Mouse (Mus musculus): Measurements from ENCODE around the gene 1700088E04Rik. TPM values are rescaled to one million over a fixed set of nuclear protein-coding genes. Genes with fewer than 3 reads are reported as not detected.

Gene 1700088E04Rik
- total RNA-seq, 2 experiments from 2014 or later = 12.4 to 13.5 TPM

DNA sequence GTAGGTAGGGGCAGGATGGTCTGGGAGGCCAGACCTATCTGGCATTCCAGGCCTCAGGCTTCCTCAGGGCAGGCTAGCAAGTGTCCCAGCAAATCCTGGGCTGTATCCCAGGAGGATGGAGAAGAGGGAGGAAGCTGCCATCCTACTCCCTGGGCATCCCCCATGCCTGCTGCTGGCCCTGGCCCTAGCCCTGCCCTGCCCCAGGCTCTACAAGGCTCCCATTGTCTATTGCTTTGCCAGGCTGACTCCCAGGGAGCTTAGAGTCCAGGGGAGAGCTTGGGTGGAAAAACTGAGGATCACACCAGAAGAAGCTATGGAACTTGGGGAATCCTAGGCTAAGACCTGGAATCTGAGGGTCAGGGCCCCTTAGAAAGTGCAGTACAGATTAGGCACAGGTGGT, 39.5 kb downstream of the 1700088E04Rik start:
- no peak for DNase-seq (ENCODE audit: low spot score in 2 of 2)

GRCm38 (mm10) chr15:79100391-79100790, 40.7 kb downstream of the 1700088E04Rik start:
- no peak for DNase-seq (ENCODE audit: low spot score in 2 of 2)

- no peak for DNase-seq (ENCODE audit: low spot score in 2 of 2)
Observed at GRCm38 (mm10) chr15:79099456-79099855, 41.6 kb downstream of the 1700088E04Rik start.

DNA sequence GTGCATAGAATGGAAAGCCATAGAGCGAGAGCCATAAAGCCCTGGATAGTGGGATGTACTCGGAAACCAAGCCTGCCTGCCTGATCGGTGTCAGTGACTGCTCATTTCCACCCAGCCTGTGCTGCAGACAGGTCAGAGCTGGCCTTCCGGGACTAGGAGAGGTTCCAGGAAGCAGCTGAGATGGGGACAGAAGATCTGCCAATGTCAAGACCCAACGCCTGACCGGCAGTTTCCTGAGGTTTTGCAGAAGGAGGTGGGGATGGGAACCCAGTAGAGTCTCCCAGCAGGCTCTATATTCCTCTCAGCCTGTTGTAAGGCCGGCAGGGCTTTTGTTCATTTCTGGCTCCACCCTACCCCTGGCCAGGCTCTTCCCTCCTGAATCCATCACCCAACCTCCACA, 42.2 kb downstream of the 1700088E04Rik start:
- no peak for DNase-seq (ENCODE audit: low spot score in 2 of 2)

GRCm38 (mm10) chr15:79098220-79098619, 42.8 kb downstream of the 1700088E04Rik start:
- no peak for DNase-seq (ENCODE audit: low spot score in 2 of 2)

DNA sequence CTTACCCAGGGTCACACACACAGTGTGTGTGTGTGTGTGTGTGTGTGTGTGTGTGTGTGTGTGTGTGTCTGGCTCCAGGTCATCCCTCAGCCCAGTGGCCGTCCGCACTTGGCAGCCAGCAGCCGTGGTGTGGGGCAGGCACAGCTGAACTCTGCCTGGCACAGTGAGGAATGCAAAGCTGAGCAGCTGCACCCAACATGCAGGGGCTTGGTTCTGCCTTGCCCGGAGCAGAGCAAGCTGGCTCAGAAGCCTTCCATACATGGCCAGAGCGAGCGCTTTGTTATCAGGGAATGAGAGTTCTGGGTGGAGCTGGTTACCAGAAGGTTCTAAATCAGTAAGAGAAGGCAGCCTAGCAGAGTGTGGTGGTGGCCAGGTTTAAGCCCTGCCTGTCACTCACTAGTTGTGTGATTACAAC, 43.4 kb downstream of the 1700088E04Rik start:
- DNase-seq (ENCODE audit: low spot score in 2 of 2) = peak; percentile 53 to 59

GRCm38 (mm10) chr15:79097135-79097534, 43.9 kb downstream of the 1700088E04Rik start:
- DNase-seq (ENCODE audit: low spot score in 2 of 2) = no peak

GRCm38 (mm10) chr15:79096556-79096955, 44.5 kb downstream of the 1700088E04Rik start:
- no peak for DNase-seq (ENCODE audit: low spot score in 2 of 2)

GRCm38 (mm10) chr15:79095483-79095882, 45.6 kb downstream of the 1700088E04Rik start:
- no peak for DNase-seq (ENCODE audit: low spot score in 2 of 2)

- DNase-seq (ENCODE audit: low spot score in 2 of 2) = no peak
Observed at GRCm38 (mm10) chr15:79093083-79093839, 47.8 kb downstream of the 1700088E04Rik start.

GRCm38 (mm10) chr15:79092284-79092683, 48.8 kb downstream of the 1700088E04Rik start:
- no peak for DNase-seq (ENCODE audit: low spot score in 2 of 2)

DNA sequence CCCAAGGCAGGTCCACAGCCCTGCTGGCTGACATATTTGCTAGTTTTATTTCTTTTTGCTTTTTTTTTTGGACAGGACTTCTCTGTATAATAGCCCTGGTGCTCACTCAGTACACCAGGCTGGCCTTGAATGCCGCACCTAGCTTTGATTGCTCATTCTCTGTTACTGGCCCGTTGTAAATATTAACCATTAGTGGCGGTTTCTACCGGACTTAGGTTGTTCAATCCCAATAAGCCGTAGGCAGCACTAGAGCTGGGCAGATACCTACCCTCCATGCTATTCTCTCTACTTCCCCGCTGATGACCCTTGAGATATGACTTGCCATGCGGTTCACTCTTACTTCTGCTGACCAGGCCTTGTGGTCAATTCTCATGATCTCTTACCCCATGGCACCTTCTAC, 61.5 kb downstream of the 1700088E04Rik start:
- no peak for DNase-seq (ENCODE audit: low spot score in 2 of 2)

Other genes with a start within 250 kb of the 1700088E04Rik start
- gene Gm49510, start 241.6 kb downstream of the 1700088E04Rik start, total RNA-seq (2021) = under 1 TPM in 1 of 2 experiments, not detected in 1; 0.25 TPM
- 10 to 100 TPM; 16.1 to 16.8 TPM for gene Sh3bp1, start 241.5 kb downstream of the 1700088E04Rik start, total RNA-seq (2021)
- gene Pdxp, start 227.3 kb downstream of the 1700088E04Rik start, total RNA-seq (2021) = 100 to 1,000 TPM; 141 to 146 TPM
- gene Lgals1, start 214.5 kb downstream of the 1700088E04Rik start, total RNA-seq (2021) = 10 to 100 TPM; 15.3 to 27.0 TPM
- gene Nol12, start 206.3 kb downstream of the 1700088E04Rik start, total RNA-seq (2021) = 10 to 100 TPM; 35.9 to 36.1 TPM
- gene Triobp, start 193.5 kb downstream of the 1700088E04Rik start, total RNA-seq (2021) = 10 to 100 TPM; 19.3 to 21.1 TPM
- gene H1f0, start 112.8 kb downstream of the 1700088E04Rik start, total RNA-seq (2021) = 10 to 100 TPM; 88.8 to 94.3 TPM
- under 1 TPM in 1 of 2 experiments, not detected in 1; 0.72 TPM for gene Galr3, start 99.4 kb downstream of the 1700088E04Rik start, total RNA-seq (2021)
- gene Ankrd54, start 78.4 kb downstream of the 1700088E04Rik start, total RNA-seq (2021) = 10 to 100 TPM; 18.9 to 19.0 TPM
- gene Eif3l, start 66.1 kb downstream of the 1700088E04Rik start, total RNA-seq (2021) = 10 to 100 TPM; 82.2 to 83.1 TPM
- 10 to 100 TPM; 36.5 to 39.3 TPM for gene Micall1, start 32.4 kb downstream of the 1700088E04Rik start, total RNA-seq (2021)
- gene Polr2f, start 244 bp downstream of the 1700088E04Rik start, total RNA-seq (2021) = 100 to 1,000 TPM; 114 to 125 TPM
- gene Sox10, start 24.0 kb upstream of the 1700088E04Rik start, total RNA-seq (2021) = 10 to 100 TPM; 52.2 to 54.1 TPM
- 10 to 100 TPM; 47.6 to 47.8 TPM for gene Pick1, start 87.9 kb upstream of the 1700088E04Rik start, total RNA-seq (2021)
- gene Gm49486, start 88.1 kb upstream of the 1700088E04Rik start, total RNA-seq (2021) = 1 to 10 TPM; 1.3 to 1.7 TPM
- 1 to 10 TPM in 1 of 2 experiments, under 1 TPM in 1; 0.21 to 1.0 TPM for gene Slc16a8, start 113.5 kb upstream of the 1700088E04Rik start, total RNA-seq (2021)
- gene Baiap2l2, start 144.3 kb upstream of the 1700088E04Rik start, total RNA-seq (2021) = 1 to 10 TPM; 2.7 to 4.0 TPM
- 10 to 100 TPM; 18.5 to 22.3 TPM for gene Pla2g6, start 187.1 kb upstream of the 1700088E04Rik start, total RNA-seq (2021)
- 1 to 10 TPM; 1.7 to 2.0 TPM for gene Maff, start 205.4 kb upstream of the 1700088E04Rik start, total RNA-seq (2021)

All from layer of hippocampus, postnatal 14 days (tissue).